Mouse (Mus musculus) limb, embryonic 13.5 days (tissue): ENCODE measurements at regions not wholly inside any gene's neighbourhood (a gene's known extent, or its start where the extent isn't known, plus 50 kb on each side); places are given as distances from the start of the nearest gene placed in this dataset.

Experiments used
- ATAC-seq: fragments of 200-750 bp; cut with Nextera tagmentation; 2 replicates; pipeline ENCODE4 v1.8.0; 2017; ENCODE audit warnings: low read depth, moderate number of reproducible peaks, moderate TSS enrichment; ENCODE audit not compliant: low FRiP score
- H3K27ac ChIP-seq: fragments of 300-500 bp; sonication (generic); 2 replicates; pipeline ENCODE4 v1.5.1; 2015; ENCODE audit warnings: inconsistent platforms, mild to moderate bottlenecking, moderate library complexity
- H3K27me3 ChIP-seq: fragments of 300-500 bp; sonication (generic); 2 replicates; pipeline ENCODE4 v1.6.1; 2015; ENCODE audit warnings: mild to moderate bottlenecking, inconsistent platforms
- H3K36me3 ChIP-seq: fragments of 300-500 bp; sonication (generic); 2 replicates; pipeline ENCODE4 v1.6.1; 2015; ENCODE audit warnings: inconsistent platforms, mild to moderate bottlenecking, moderate library complexity
- H3K4me1 ChIP-seq: fragments of 300-500 bp; sonication (generic); 2 replicates; pipeline ENCODE4 v1.6.1; 2015; ENCODE audit warnings: inconsistent platforms
- H3K4me2 ChIP-seq: fragments of 300-500 bp; sonication (generic); replicated peaks from 2 replicates; pipeline ENCODE4 v1.6.1; 2015; ENCODE audit warnings: inconsistent platforms, mild to moderate bottlenecking, moderate library complexity
- H3K4me3 ChIP-seq: fragments of 300-500 bp; sonication (generic); 2 replicates; pipeline ENCODE4 v1.5.1; 2015; ENCODE audit warnings: moderate library complexity, mild to moderate bottlenecking, inconsistent platforms
- H3K9ac ChIP-seq: fragments of 300-500 bp; sonication (generic); 2 replicates; pipeline ENCODE4 v1.6.1; 2015; ENCODE audit warnings: mild to moderate bottlenecking, inconsistent platforms
- H3K9me3 ChIP-seq: fragments of 300-500 bp; sonication (generic); 2 replicates; pipeline ENCODE4 v1.6.1; 2016; ENCODE audit warnings: inconsistent platforms
- WGBS: fragments of 180-500 bp; shearing (Covaris S2); methylation state at CpG from one replicate; pipeline ENCODE4 v1.1.7; 2015; 5-methylcytosine and 5-hydroxymethylcytosine counted together

GRCm38 (mm10) chr8:127781011-127781410 lies 577.4 kb upstream of the Nrp1 start:
- no peak overlapping the region for H3K4me3 ChIP-seq
- no peak overlapping the region for H3K27ac ChIP-seq
- H3K4me1 ChIP-seq: 0 out of 2 replicates have a peak, but pooled peaks cover 3% of the 10 kb centered on the region
- H3K9me3 ChIP-seq: no peaks in the 10 kb centered on the region
- WGBS: 66% methylated on average over 1 of the region's 1 CpGs
- H3K4me2 ChIP-seq: no peak overlapping the region
- H3K27me3 ChIP-seq: no peaks in the 10 kb centered on the region
- H3K9ac ChIP-seq: no peak overlapping the region
- no peaks in the 10 kb centered on the region for H3K36me3 ChIP-seq
- ATAC-seq: no peak

GRCm38 (mm10) chr8:127792611-127793010 lies 565.8 kb upstream of the Nrp1 start:
- no peaks in the 10 kb centered on the region for H3K9me3 ChIP-seq
- no peaks in the 10 kb centered on the region for H3K27me3 ChIP-seq
- no peaks in the 10 kb centered on the region for H3K36me3 ChIP-seq
- H3K4me3 ChIP-seq: no peak overlapping the region
- H3K4me2 ChIP-seq: no peak overlapping the region
- WGBS: 94% methylated on average over 5 of the region's 5 CpGs
- no peak overlapping the region for H3K27ac ChIP-seq
- H3K9ac ChIP-seq: no peak overlapping the region
- no peaks in the 10 kb centered on the region for H3K4me1 ChIP-seq
- ATAC-seq: no peak

DNA sequence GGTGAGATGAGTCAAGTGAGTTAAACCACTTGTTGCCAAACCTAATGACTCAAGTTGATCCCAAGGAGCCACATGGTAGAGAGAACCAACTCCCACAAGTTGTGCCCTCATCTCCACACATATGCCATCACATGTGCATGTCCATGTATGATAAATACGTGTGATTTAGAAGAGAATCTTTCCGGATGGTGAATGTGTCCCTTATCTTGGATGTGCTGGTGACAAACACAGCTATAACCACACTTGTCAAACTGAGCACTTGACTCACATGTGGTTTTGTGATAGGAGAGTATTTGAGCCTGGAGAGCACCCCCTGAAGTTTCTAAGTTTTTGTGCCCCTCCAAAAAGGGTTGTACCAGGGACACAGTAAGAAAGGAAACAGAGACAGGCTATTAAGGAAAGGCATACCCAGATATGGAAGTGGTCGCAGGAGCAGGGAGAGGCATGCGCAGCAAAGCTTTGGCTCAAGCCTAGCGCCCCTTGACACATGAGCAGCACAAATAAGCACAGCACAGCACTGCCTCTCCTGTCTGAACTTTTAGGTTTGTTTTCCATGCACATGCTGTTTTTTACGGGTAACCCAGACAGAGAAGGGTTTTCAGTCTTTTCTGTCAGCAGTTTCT lies 558.4 kb upstream of the Nrp1 start:
- ATAC-seq: no peak
- Histone ChIP-seq H3K4me1 (peaks cover 16% of the 10 kb centered on the region), H3K9ac (no peak overlapping the region), H3K27ac (no peak overlapping the region), H3K27me3 (no peaks in the 10 kb centered on the region), H3K4me2 (no peak overlapping the region), H3K36me3 (no peaks in the 10 kb centered on the region), H3K9me3 (no peaks in the 10 kb centered on the region), H3K4me3 (no peak overlapping the region)
- WGBS: 74% methylated on average over 6 of the region's 6 CpGs

GRCm38 (mm10) chr8:127802136-127802535 lies 556.3 kb upstream of the Nrp1 start:
- H3K4me2 ChIP-seq: no peak overlapping the region
- H3K9ac ChIP-seq: no peak overlapping the region
- H3K27me3 ChIP-seq: no peaks in the 10 kb centered on the region
- H3K4me3 ChIP-seq: no peak overlapping the region
- no peaks in the 10 kb centered on the region for H3K9me3 ChIP-seq
- 64% methylated on average over 7 of the region's 7 CpGs for WGBS
- H3K27ac ChIP-seq: no peak overlapping the region
- H3K4me1 ChIP-seq: peaks cover 16% of the 10 kb centered on the region
- ATAC-seq: no peak
- no peaks in the 10 kb centered on the region for H3K36me3 ChIP-seq

GRCm38 (mm10) chr8:127802661-127803333 lies 555.6 kb upstream of the Nrp1 start:
- no peaks in the 10 kb centered on the region for H3K36me3 ChIP-seq
- H3K27me3 ChIP-seq: no peaks in the 10 kb centered on the region
- no peak overlapping the region for H3K4me3 ChIP-seq
- 26% methylated on average over 5 of the region's 5 CpGs for WGBS
- H3K9ac ChIP-seq: no peak overlapping the region
- H3K4me1 ChIP-seq: peaks cover 16% of the 10 kb centered on the region
- H3K27ac ChIP-seq: no peak overlapping the region
- no peaks in the 10 kb centered on the region for H3K9me3 ChIP-seq
- H3K4me2 ChIP-seq: 0 out of 2 replicates have a peak overlapping the region, but pooled peaks have one; percentile 5
- no peak; the same call in 1 of the 2 replicates for ATAC-seq

DNA sequence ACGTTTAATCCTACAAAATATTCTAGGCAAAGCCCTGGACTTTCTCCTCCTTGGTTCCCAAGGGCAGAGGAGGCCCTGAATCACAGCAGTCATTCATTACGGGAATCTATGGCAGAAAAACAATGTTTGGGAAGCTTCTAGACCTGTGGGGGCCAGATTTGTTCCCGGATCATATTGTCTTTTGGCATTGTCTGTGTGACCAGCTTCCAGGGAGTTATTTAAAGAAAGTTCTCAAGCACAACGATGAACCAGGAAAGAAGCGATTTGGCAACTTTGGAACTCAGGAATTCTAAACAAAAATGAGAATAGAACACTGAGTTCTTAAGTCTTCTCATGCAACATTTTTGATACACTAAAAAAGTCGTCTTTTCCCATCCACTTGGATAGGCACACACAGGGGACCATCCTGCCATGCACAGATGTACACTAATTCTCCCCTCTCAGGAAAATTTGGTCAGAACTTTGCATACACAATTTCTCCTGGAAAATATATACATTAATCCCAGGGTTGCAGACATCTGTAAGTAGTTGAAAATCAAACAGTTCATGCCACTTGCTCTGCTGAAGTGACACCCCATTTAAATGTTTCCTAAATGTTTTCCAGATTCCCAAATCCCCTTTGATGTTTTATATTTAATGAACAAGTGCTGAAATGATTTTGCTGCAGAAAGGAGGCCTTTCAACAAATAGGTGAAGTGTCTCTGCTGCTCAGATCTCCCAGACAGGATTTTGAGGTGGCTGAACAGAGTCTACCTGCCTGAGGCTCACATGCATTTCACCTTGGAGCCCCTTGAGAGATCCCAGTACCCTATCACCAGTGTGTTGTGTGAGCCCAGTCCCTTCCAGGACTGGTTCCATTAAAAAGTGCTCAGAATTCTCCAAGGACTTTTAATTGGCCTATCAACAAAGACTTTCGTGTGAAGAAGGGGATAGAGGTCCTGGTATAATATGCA lies 548.9 kb upstream of the Nrp1 start:
- Histone ChIP-seq H3K27me3 (peaks cover 6% of the 10 kb centered on the region; the same call in 1 of the 2 replicates), H3K4me1 (peaks cover 17% of the 10 kb centered on the region), H3K36me3 (no peaks in the 10 kb centered on the region), H3K9me3 (no peaks in the 10 kb centered on the region), H3K9ac (no peak overlapping the region), H3K27ac (0 out of 2 replicates have a peak overlapping the region, but pooled peaks have one; percentile 16), H3K4me3 (no peak overlapping the region), H3K4me2 (no peak overlapping the region)
- ATAC-seq: peak; percentile 24; the same call in 1 of the 2 replicates
- WGBS: 29% methylated on average over 7 of the region's 7 CpGs

- Histone ChIP-seq H3K9ac (no peak overlapping the region), H3K4me3 (no peak overlapping the region), H3K4me2 (no peak overlapping the region), H3K4me1 (peaks cover 17% of the 10 kb centered on the region), H3K9me3 (no peaks in the 10 kb centered on the region), H3K27ac (no peak overlapping the region), H3K27me3 (peaks cover 6% of the 10 kb centered on the region; the same call in 1 of the 2 replicates), H3K36me3 (no peaks in the 10 kb centered on the region)
- no peak for ATAC-seq
- 88% methylated on average over 8 of the region's 8 CpGs for WGBS
These were observed 547.1 kb upstream of the Nrp1 start for GRCm38 (mm10) chr8:127811338-127811737.

- no peaks in the 10 kb centered on the region for H3K36me3 ChIP-seq
These were observed 543.5 kb upstream of the Nrp1 start for GRCm38 (mm10) chr8:127814785-127815523.

DNA sequence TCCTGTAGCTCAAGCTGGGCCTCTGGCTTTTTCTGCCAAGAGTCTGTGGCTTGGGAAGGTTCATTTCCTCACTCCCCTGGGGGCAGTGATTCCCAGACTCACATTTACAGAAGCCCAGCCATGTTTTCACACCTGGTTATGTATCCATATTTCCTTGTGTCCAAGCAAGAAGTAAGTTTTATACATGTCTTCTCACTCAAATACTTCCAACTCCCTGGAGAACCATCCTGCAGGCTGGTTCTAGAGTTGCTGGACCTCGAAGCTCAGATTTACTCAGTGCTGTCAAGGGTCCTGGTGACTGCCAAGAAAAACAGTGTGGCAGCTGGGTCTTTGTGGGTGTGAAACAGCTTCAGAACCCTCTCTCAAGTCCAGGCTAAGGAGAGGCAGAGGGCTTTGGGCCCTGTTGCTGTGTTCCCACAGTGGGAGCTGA lies 537.6 kb upstream of the Nrp1 start:
- WGBS: 38% methylated on average over 1 of the region's 1 CpGs
- peaks cover 13% of the 10 kb centered on the region for H3K4me1 ChIP-seq
- peak; percentile 57 for ATAC-seq
- 0 out of 2 replicates have a peak, but pooled peaks cover 6% of the 10 kb centered on the region for H3K27me3 ChIP-seq
- H3K9ac ChIP-seq: no peak overlapping the region
- no peaks in the 10 kb centered on the region for H3K36me3 ChIP-seq
- H3K27ac ChIP-seq: no peak overlapping the region
- H3K4me2 ChIP-seq: no peak overlapping the region
- H3K9me3 ChIP-seq: no peaks in the 10 kb centered on the region
- no peak overlapping the region for H3K4me3 ChIP-seq

More at GRCm38 (mm10) chr8:127814785-127815523, 543.5 kb upstream of the Nrp1 start:
- no peak overlapping the region for H3K4me3 ChIP-seq
- no peak overlapping the region for H3K27ac ChIP-seq
- H3K9me3 ChIP-seq: no peaks in the 10 kb centered on the region
- peaks cover 5% of the 10 kb centered on the region for H3K4me1 ChIP-seq
- H3K9ac ChIP-seq: no peak overlapping the region
- H3K4me2 ChIP-seq: no peak overlapping the region
- peaks cover 6% of the 10 kb centered on the region; the same call in 1 of the 2 replicates for H3K27me3 ChIP-seq
- WGBS: 77% methylated on average over 9 of the region's 9 CpGs
- ATAC-seq: no peak

DNA sequence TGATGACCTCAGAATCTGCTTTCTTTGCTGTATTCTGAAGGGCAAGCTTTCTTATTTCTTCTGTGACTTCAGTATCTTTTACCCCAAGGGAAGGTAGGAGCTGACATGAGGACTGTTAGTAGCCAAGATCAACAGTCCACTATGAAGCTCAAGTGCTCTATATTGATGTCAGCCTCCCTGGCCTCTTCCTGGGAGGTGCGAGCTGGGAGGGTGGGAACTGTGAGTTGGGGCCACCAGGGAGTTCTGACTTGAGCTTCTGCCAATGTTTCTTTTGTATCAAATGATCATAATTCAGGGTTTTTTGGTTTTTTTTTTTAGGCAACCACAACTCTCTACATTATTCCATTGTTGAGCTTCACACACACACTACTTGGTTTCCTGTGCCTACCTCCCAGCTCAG lies 536.8 kb upstream of the Nrp1 start:
- Histone ChIP-seq H3K4me1 (peaks cover 13% of the 10 kb centered on the region), H3K9me3 (no peaks in the 10 kb centered on the region), H3K4me3 (no peak overlapping the region), H3K9ac (no peak overlapping the region), H3K36me3 (no peaks in the 10 kb centered on the region), H3K4me2 (no peak overlapping the region), H3K27me3 (0 out of 2 replicates have a peak, but pooled peaks cover 6% of the 10 kb centered on the region), H3K27ac (no peak overlapping the region)
- WGBS: 76% methylated on average over 1 of the region's 1 CpGs
- no peak for ATAC-seq

- no peak overlapping the region for H3K4me2 ChIP-seq
- 88% methylated on average over 2 of the region's 2 CpGs for WGBS
These were observed 533.4 kb upstream of the Nrp1 start for GRCm38 (mm10) chr8:127825041-127825440.

More at GRCm38 (mm10) chr8:127825041-127825440, 533.4 kb upstream of the Nrp1 start:
- H3K9me3 ChIP-seq: no peaks in the 10 kb centered on the region
- no peak overlapping the region for H3K9ac ChIP-seq
- 0 out of 2 replicates have a peak, but pooled peaks cover 6% of the 10 kb centered on the region for H3K27me3 ChIP-seq
- ATAC-seq: no peak
- no peaks in the 10 kb centered on the region for H3K36me3 ChIP-seq
- H3K4me1 ChIP-seq: peaks cover 34% of the 10 kb centered on the region
- no peak overlapping the region for H3K4me3 ChIP-seq
- no peak overlapping the region for H3K27ac ChIP-seq
